Mouse (Mus musculus) layer of hippocampus, adult 11-12 months (tissue): Measurements from ENCODE around the gene Fam117b.

Experiments used
- DNase-seq: peaks from one replicate; pipeline ENCODE4 v3.0.0; 2022; ENCODE audit warnings: low spot score

Gene Fam117b

GRCm38 (mm10) chr1:59912413-59913157 is at the start of gene Fam117b:
TSS of gene Fam117b (plus strand) at chr1:59913006.
- DNase-seq = peak; percentile 99

DNA sequence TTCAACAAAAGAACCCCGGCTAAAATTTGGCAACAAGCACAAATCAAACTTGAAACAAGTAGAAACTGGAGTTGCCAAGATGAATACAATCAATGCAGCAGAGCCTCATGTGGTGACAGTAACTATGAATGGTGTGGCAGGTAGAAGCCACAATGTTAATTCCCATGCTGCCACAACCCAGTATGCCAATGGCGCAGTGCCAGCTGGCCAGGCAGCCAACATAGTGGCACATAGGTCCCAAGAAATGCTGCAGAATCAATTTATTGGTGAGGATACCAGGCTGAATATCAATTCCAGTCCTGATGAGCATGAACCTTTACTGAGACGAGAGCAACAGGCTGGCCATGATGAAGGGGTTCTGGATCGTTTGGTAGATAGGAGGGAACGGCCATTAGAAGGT is 44.8 kb upstream of the Fam117b start:
- DNase-seq = no peak

- no peak for DNase-seq
These were observed 38.8 kb upstream of the Fam117b start for GRCm38 (mm10) chr1:59874023-59874422.

DNA sequence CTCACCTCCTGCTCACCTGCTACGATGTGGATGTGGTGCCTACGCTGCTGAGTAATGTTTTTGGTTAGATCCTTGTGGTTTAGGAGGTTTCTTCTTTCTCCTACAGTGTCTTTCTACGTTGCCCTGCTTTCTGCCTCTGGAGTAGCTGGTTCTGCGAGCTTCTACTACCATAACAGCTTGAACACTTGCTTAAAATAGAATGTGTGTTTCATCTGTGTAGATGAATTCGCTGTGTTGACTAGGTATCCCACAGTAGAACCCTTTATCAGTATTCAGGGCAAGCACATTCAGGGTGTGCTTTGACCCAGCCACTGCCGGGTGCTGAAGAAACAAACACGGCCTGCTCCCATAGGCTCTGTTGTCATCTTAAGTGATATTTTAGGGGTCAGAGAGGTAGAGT is 34.7 kb upstream of the Fam117b start:
- DNase-seq = no peak

GRCm38 (mm10) chr1:59883349-59884134 is 29.3 kb upstream of the Fam117b start:
- peak; percentile 73 for DNase-seq

GRCm38 (mm10) chr1:59886899-59887298 is 25.9 kb upstream of the Fam117b start:
- DNase-seq = no peak

DNA sequence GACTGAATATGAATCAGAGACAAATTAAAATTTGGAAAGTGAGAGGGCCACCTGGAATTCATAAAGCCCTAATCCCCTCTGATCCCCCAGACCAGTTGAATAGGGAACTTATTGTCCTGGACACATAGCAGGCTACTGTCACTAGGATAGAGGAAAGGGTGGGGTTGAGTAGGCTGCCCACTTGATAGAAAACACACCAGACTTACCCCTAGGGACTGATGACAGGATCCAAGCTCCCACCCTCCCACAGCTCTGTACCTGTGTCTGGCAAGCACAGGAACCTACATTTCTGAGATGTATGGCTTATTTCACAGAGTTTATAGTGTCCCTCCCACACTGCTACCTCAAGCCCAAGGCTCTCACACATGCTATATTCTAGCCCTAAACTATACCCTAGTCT is 24.8 kb upstream of the Fam117b start:
- no peak for DNase-seq

DNA sequence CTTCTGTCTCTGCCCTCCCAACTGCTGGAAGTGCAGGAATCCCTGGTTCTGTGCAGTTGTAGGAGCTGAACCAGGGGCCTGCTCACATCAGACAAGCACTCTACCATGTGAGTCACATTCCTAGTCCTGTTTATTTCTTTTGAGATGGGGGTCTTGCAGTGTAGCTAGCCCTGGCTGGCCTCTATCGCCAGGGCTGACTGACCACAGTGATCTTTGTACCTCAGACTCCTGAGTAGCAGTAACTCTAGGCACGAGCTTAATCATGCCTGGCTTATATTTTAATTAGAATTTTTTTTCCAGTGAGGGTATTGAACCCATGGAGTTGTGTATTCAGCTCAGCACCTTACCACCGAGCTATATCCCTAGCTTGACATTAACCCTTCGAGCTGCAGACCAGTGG is 21.6 kb upstream of the Fam117b start:
- DNase-seq = no peak

- no peak for DNase-seq
These were observed 20.0 kb upstream of the Fam117b start for GRCm38 (mm10) chr1:59892777-59893176.

DNA sequence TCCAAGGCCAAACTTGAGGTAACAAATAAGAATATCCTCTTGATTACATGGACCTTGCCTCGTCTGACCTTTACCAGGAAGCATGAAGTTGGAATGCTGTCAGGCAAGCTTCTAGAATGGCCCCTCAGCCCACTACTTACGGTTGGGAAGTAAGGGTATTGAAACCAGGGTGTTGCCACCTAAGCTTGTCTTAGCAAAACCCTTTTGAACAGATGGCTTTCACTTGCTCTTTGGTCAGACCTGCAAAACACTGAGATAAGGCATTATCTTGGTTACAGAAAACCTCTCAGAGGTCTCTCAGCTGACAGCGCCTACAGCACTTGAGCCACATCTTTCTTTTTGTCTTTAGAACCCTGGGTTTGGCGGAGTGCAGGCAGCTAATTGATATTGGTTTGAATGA is 18.8 kb upstream of the Fam117b start:
- no peak for DNase-seq

DNA sequence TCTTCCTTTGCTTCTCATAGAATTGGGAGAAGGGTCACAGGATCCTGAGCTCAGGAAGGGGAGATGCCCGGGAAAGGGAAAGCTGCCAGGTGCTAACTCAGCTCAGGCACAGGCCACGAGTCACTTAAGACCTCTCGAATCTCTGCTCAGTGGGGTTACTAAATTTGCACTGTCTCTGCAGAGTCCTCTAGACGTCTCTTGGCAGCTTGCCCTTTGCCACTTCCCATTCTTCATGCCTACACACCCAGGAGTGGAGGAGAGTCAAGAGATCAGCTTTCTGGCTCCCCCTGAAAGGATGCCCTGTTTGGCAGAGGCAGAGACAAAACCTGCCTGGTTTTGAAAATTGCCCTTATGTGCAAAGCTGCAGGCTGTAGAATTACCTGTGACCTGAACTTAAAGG is 17.4 kb upstream of the Fam117b start:
- peak; percentile 68 for DNase-seq

GRCm38 (mm10) chr1:59897147-59897798 is 15.5 kb upstream of the Fam117b start:
- DNase-seq = no peak

- DNase-seq = no peak
These were observed 13.1 kb upstream of the Fam117b start for GRCm38 (mm10) chr1:59899679-59900078.

GRCm38 (mm10) chr1:59901082-59901876 is 11.5 kb upstream of the Fam117b start:
- no peak for DNase-seq

- DNase-seq = no peak
These were observed 10.2 kb upstream of the Fam117b start for GRCm38 (mm10) chr1:59902634-59903033.

DNA sequence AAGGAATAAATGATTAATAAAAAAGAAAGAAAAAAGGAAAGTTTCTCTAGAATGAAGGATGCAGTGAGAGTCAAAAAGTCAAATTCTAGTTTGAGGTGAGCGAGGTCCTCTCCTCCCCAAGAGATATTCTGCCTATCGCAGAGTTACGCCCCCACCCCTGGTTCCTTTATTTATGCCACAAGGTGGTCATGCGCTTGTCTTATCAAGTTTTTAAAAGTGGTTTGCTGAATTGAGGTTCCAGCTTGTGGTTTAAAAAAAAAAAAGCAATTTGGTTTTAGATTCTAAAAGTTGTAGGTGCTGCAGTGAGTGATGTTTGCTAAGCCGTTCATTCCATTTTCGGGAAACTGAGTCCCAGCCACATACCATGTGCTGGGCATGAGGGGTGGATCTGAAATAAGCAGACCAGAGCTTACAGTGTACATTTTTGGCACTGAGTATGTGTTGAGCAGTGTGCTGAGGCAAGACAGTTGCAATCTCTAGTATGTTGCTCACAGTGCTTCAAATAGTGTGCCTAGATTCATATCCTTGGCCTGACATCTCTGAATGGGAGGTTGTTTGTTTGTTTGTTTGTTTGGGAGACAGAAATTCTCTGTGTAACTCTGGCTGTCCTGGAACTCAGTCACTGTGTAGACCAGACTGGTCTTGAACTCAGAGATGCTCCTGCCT is 8.0 kb upstream of the Fam117b start:
- no peak for DNase-seq

- no peak for DNase-seq
These were observed 6.9 kb upstream of the Fam117b start for GRCm38 (mm10) chr1:59905916-59906315.

DNA sequence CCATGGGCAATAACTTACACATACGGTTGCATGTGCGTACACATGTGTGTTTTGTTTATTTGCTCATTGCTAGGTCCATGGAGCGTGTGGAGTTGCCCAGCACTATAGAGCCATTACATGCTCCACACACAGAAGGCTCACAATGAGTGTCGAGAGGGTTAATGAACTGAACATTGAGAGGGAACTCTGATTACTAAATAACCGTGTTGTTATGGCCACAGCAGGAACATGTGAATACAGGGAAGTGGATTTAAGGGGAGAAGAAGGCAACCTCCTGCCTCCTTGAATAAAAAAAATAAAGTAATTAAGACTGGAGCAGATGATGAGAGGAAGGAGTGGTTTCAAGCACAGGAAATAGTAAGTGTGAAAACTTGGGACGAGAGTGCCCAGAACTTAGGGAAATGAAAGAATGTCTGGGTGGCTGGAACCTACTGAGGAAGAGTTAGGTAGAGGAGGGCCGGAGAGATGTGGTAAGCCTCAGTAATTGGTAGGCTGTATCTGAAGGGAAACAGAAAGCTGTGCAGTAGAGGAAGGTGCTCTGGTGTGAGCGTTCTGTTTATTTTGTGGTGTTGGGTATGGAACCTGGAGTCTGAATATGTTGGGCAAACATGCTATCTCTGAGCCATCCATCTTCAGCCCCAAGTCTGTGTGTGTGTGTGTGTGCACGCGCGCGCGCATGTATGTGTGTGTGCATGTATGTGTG is 5.8 kb upstream of the Fam117b start:
- DNase-seq = no peak

GRCm38 (mm10) chr1:59907700-59908099 is 5.1 kb upstream of the Fam117b start:
- no peak for DNase-seq

DNA sequence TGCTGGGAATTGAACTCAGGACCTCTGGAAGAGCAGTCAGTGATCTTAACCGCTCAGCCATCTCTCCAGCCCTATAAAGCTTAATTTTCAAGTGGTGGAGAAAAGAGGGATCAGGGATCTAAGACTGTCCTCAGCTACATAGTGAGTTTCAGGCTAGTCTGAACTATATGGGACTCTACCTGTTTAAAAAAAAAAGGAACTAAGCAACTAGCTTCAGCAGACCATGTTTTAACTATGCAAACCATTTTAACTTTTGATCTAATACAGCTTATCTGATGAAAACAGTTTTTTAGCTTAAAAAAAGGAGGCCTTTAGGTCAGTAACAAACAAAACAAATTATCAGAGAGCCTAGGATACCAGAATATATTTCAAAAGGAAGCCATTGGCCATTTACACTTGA is 1.9 kb upstream of the Fam117b start:
- DNase-seq = no peak
